Mouse (Mus musculus) neural tube, embryonic 15.5 days (tissue): ENCODE results near the gene Slc16a9. TPM values are rescaled to one million over a fixed set of nuclear protein-coding genes. Genes with fewer than 3 reads are reported as not detected.

Experiments
- ATAC-seq: fragments of 200-750 bp; cut with Nextera tagmentation; 2 replicates; pipeline ENCODE4 v1.8.0; 2017; ENCODE audit warnings: mild to moderate bottlenecking, moderate TSS enrichment, moderate library complexity; ENCODE audit not compliant: low FRiP score
- H3K27ac ChIP-seq: fragments of 300-500 bp; sonication (generic); replicated peaks from 2 replicates; pipeline ENCODE4 v1.5.1; 2015; ENCODE audit warnings: mild to moderate bottlenecking, inconsistent platforms
- H3K27me3 ChIP-seq: fragments of 300-500 bp; sonication (generic); replicated peaks from 2 replicates; pipeline ENCODE4 v1.6.1; 2015; ENCODE audit warnings: inconsistent platforms
- H3K36me3 ChIP-seq: fragments of 300-500 bp; sonication (generic); 2 replicates; pipeline ENCODE4 v1.6.1; 2015; ENCODE audit warnings: inconsistent platforms
- H3K4me1 ChIP-seq: fragments of 300-500 bp; sonication (generic); 2 replicates; pipeline ENCODE4 v1.6.1; 2015; ENCODE audit warnings: inconsistent platforms
- H3K4me2 ChIP-seq: fragments of 300-500 bp; sonication (generic); 2 replicates; pipeline ENCODE4 v1.6.1; 2015; ENCODE audit warnings: inconsistent platforms, mild to moderate bottlenecking, moderate library complexity
- H3K4me3 ChIP-seq: fragments of 300-500 bp; sonication (generic); replicated peaks from 2 replicates; pipeline ENCODE4 v1.5.1; 2015; ENCODE audit warnings: mild to moderate bottlenecking, inconsistent platforms
- H3K9ac ChIP-seq: fragments of 300-500 bp; sonication (generic); replicated peaks from 2 replicates; pipeline ENCODE4 v1.6.1; 2015; ENCODE audit warnings: mild to moderate bottlenecking, inconsistent platforms
- H3K9me3 ChIP-seq: fragments of 300-500 bp; sonication (generic); replicated peaks from 2 replicates; pipeline ENCODE4 v1.6.1; 2016; ENCODE audit warnings: inconsistent platforms
- WGBS: fragments of 180-500 bp; shearing (Covaris S2); methylation state at CpG from one replicate; pipeline ENCODE4 v1.1.7; 2015; ENCODE audit warnings: mixed read lengths; 5-methylcytosine and 5-hydroxymethylcytosine counted together
- polyA plus RNA-seq: library from polyadenylated mRNA; unstranded; fragments of >200 nt; fragmentation: Nextera tagmentation; extraction: Ambion mirVana; gene quantifications from 2 replicates; pipeline ENCODE4 v1.2.1, GENCODE M21; 2015

Slc16a9 gene
- polyA plus RNA-seq, result 1.0 and 1.8 TPM in 2 replicates

DNA sequence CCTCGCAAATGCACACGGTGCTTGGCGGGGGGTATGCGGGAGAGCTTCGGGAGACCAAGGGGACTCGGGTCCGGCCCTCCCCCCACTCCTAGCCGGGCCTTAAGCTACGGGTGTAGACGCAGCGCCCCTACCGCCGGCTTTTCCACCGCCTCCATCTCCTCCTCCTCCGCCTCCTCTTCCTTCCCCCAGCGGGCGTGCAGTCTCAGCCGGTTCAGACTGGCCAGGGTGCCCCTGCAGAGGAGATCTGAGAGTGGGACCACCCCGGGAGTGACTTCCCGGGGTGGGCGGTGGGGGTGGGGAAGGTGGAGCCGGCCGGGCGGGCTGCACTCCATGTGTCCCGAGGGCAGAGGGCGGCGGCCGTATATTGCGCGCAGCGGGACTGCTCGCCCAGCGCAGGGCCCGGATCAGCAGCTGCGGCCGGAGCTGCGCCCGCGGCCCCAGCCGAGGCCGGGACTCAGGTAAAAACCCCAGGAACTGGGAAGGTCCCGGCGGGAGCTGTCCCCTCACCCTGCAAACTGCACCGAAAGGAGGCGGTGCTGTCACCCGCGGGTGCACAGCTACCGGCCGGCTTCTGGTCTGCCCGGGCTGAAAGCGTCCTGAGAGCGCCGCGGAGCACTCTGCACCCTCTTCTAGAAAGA, at the start of gene Slc16a9:
Gene Slc16a9 (plus strand): TSS at position 180 of the 638 bp plus-strand sequence.
- H3K4me2 ChIP-seq, result peak within 1 kb of the TSS; percentile 89
- H3K4me1 ChIP-seq, result peaks cover 18% of the 10 kb centered on the region
- no peaks in the 10 kb centered on the region for H3K9me3 ChIP-seq
- no peak within 1 kb of the TSS for H3K27ac ChIP-seq
- H3K4me3 ChIP-seq, result peak within 1 kb of the TSS; percentile 59
- ATAC-seq, result peak; percentile 93
- H3K27me3 ChIP-seq, result peaks cover 26% of the 10 kb centered on the region
- H3K36me3 ChIP-seq, result no peaks in the 10 kb centered on the region
- peak within 1 kb of the TSS; percentile 66 for H3K9ac ChIP-seq
- under 1% methylated on average over 50 of the region's 54 CpGs for WGBS

DNA sequence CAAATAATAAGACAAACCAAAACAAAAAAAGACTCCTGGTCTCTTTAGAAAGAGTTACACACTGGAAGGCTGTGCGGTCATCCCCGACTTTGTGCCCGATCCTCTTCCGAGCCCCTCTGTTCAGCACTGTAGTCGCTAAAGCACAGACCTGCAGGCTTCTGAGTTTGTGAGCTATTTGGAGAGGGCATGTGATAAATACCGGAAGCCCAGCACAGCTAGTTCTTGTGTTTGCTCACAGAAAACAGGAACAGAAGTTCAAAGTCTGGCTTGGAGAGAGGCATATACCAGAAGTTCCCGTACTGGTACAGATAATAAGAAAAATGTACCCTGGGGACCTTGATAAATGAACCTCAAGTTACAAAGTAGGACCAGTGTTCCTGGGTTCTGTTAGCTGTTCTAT, 49.6 kb upstream of the Slc16a9 start:
- H3K27ac ChIP-seq, result no peak overlapping the region
- no peak for ATAC-seq
- H3K9ac ChIP-seq, result no peak overlapping the region
- WGBS, result 87% methylated on average over 7 of the region's 7 CpGs
- no peak overlapping the region for H3K4me3 ChIP-seq
- no peak overlapping the region for H3K4me2 ChIP-seq
- H3K9me3 ChIP-seq, result no peaks in the 10 kb centered on the region
- no peaks in the 10 kb centered on the region for H3K27me3 ChIP-seq
- H3K4me1 ChIP-seq, result no peaks in the 10 kb centered on the region
- H3K36me3 ChIP-seq, result peaks cover 23% of the 10 kb centered on the region

DNA sequence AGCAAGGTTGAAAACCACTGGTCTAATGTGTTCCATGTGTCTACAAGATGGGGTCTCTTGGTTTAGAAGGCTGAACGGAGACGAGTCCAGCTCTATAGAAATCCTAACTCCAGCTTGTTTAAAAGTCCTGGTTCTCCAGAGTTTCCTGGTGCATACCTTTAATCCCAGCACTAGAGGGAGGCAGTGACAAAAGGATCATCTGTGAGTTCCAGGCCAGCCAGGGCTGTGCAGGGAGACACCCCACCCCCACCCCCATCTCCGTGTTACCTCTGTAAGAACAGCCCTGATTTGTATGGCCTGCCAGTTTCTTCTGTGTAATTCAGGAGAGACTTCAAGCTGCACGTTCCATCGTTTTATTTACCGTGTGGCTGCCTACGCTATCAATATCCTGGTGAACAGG, 49.1 kb upstream of the Slc16a9 start:
- Histone ChIP-seq H3K9me3 (no peaks in the 10 kb centered on the region), H3K9ac (no peak overlapping the region), H3K4me3 (no peak overlapping the region), H3K4me1 (no peaks in the 10 kb centered on the region), H3K4me2 (no peak overlapping the region), H3K27ac (no peak overlapping the region), H3K27me3 (no peaks in the 10 kb centered on the region), H3K36me3 (peaks cover 22% of the 10 kb centered on the region)
- peak; percentile 68; the same call in 1 of the 2 replicates for ATAC-seq
- WGBS, result 56% methylated on average over 7 of the region's 7 CpGs

DNA sequence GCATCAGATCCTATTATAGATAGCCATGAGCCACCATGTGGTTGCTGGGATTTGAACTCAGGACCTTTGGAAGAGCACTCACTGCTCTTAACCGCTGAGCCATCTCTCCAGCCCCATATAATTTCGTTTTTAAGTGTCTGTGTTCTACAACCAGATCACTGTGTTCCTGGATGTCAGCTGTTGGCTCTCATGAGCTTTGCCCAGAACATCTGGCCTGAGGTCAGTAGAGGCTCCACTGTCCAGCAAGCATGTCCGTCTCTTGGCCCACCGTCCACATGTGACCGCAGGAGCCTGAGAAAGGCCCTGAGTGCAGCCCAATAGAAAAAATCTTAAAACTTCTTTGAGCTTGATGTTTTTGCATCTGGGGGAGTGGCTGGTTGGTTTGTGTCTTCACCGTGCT, 48.2 kb upstream of the Slc16a9 start:
- no peaks in the 10 kb centered on the region for H3K4me1 ChIP-seq
- no peaks in the 10 kb centered on the region for H3K27me3 ChIP-seq
- H3K9me3 ChIP-seq, result no peaks in the 10 kb centered on the region
- no peak for ATAC-seq
- no peak overlapping the region for H3K4me2 ChIP-seq
- WGBS, result 91% methylated on average over 6 of the region's 6 CpGs
- H3K9ac ChIP-seq, result no peak overlapping the region
- H3K4me3 ChIP-seq, result no peak overlapping the region
- peaks cover 13% of the 10 kb centered on the region for H3K36me3 ChIP-seq
- H3K27ac ChIP-seq, result no peak overlapping the region

DNA sequence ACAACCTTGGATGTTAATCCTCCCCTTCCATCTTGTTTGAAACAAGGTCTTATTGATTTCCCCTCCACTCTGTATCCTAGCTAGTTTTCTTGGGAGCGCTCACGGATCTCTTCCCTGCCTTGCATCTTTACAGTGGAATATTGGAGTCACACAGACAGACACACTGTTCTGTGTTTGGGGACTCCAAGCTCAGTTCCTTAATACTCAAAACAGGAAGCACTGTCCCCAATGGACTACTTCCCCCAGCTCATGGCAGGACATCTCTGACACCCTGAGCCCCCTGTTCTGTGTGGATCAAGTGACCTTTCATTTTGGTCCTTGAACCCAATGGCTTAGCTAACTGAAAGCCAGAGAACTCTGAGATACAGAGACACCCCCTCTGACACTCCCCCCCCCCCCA, 47.3 kb upstream of the Slc16a9 start:
- H3K27ac ChIP-seq, result no peak overlapping the region
- H3K4me3 ChIP-seq, result no peak overlapping the region
- no peaks in the 10 kb centered on the region for H3K27me3 ChIP-seq
- no peaks in the 10 kb centered on the region for H3K4me1 ChIP-seq
- ATAC-seq, result no peak
- no peak overlapping the region for H3K9ac ChIP-seq
- no peak overlapping the region for H3K4me2 ChIP-seq
- no peaks in the 10 kb centered on the region for H3K9me3 ChIP-seq
- H3K36me3 ChIP-seq, result peaks cover 10% of the 10 kb centered on the region
- WGBS, result 79% methylated on average over 2 of the region's 2 CpGs

DNA sequence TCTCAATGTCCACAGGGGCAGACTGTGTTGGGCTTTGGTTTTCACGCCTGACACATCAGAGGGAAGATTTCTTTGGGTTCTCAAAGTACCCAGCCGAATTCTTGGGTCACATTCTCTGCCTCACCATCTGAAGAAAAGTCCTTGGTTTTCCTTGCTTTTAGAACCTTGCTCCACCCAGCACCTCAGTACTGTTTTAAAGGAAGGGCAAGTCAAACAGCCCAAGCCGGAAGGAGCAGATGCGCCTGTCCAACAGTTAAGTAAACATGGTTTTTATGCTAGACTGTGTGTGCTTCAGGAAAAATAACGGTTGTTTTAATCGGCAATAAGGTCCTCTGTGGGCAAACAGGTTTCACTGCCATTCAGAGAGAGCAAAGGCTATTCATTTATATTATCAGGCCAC, 46.9 kb upstream of the Slc16a9 start:
- Histone ChIP-seq H3K36me3 (peaks cover 7% of the 10 kb centered on the region; the same call in 1 of the 2 replicates), H3K27ac (no peak overlapping the region), H3K4me3 (no peak overlapping the region), H3K27me3 (no peaks in the 10 kb centered on the region), H3K9me3 (no peaks in the 10 kb centered on the region), H3K4me1 (no peaks in the 10 kb centered on the region), H3K9ac (no peak overlapping the region), H3K4me2 (no peak overlapping the region)
- WGBS, result 78% methylated on average over 6 of the region's 6 CpGs
- no peak for ATAC-seq

DNA sequence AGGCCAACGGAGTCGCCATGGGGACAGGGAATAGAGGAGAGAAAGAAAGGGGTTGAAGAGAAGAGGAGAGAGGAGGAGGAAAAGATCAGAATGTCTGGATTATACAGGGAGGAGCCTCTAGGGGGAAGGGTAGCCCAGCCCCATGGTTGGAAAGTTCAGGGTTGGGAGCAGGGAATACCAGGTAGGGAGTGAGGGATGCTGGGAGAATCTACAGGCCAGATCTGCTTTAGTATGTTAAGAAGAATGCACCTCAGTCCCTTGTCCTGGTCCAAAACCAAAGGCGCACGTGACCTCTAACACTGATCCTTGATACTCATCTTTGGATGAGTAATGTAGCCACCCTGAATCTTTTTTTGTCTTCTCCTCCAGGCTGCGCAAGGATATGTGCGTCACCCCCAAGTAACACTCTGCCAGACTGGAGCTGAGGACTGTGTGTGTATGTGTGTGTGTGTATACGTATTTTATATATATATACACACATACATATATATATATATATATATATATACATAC, 45.9 kb upstream of the Slc16a9 start:
- H3K27ac ChIP-seq, result no peak overlapping the region
- H3K9me3 ChIP-seq, result no peaks in the 10 kb centered on the region
- no peak overlapping the region for H3K4me3 ChIP-seq
- H3K4me2 ChIP-seq, result no peak overlapping the region
- 0 out of 2 replicates have a peak, but pooled peaks cover under 1% of the 10 kb centered on the region for H3K36me3 ChIP-seq
- H3K9ac ChIP-seq, result no peak overlapping the region
- H3K27me3 ChIP-seq, result no peaks in the 10 kb centered on the region
- no peak for ATAC-seq
- H3K4me1 ChIP-seq, result no peaks in the 10 kb centered on the region
- 94% methylated on average over 7 of the region's 7 CpGs for WGBS

DNA sequence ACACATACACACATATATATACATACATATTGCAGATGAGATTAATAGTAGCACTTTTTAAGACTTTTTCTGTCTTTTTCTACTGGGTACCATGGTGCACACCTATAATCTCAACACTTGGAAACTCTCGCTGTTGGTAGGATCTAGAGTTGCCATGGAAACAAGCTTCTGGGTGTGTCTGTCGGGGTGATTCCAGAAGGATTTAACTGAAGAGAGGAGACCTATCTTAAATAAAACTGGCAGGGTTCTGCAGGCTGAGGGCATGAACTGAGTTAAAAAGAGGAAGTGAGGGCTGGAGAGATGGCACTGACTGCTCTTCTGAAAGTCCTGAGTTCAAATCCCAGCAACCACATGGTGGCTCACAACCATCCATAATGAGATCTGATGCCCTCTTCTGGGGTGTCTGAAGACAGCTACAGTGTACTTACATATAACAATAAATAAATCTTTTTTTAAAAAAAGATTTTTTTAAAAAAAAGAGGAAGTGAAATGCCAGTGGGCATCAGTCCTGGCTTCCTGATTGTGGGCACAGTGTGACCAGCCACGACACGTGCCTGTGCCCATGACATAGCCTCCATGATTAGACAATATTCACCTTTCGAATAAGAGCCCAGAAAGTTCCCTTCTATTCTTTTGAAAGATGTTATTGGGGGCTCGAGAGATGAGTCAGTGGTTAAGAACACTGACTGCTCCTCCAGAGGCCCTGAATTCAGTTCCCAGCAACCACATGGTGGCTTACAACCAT, 45.3 kb upstream of the Slc16a9 start:
- H3K4me3 ChIP-seq, result no peak overlapping the region
- no peaks in the 10 kb centered on the region for H3K9me3 ChIP-seq
- no peak overlapping the region for H3K4me2 ChIP-seq
- no peak overlapping the region for H3K27ac ChIP-seq
- no peak for ATAC-seq
- 86% methylated on average over 6 of the region's 6 CpGs for WGBS
- H3K4me1 ChIP-seq, result 0 out of 2 replicates have a peak, but pooled peaks cover 4% of the 10 kb centered on the region
- no peaks in the 10 kb centered on the region for H3K27me3 ChIP-seq
- no peak overlapping the region for H3K9ac ChIP-seq
- H3K36me3 ChIP-seq, result no peaks in the 10 kb centered on the region

DNA sequence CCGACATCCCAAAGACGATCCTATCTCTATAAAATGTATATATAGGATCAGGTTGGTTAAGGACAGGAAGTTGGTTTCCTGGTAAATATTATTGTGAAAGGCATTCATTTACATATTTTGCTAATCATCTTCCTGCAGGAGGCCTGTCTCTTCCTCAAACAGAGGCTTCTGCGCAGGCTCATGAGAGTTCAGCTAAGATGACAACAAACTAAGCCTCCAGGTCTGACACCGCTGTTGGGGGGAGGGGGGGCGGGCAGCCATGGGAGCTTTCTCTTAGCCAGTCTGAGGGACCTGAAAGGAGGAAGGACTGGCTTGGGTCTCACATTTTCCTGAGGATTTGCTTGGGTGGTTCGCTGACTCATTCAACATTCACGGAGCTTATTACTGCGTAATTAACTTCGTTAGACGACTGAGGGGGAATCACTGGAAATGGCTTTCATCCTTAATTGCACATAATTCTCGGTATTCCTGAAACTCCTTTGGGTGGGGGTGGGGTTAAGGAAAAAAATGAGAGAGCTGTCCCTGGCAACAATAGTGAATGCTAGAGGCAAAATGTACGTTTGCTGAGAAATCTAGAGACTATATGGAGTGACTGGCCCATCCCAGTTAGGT, 43.9 kb upstream of the Slc16a9 start:
- 46% methylated on average over 12 of the region's 12 CpGs for WGBS
- H3K27me3 ChIP-seq, result no peaks in the 10 kb centered on the region
- 0 out of 2 replicates have a peak overlapping the region, but pooled peaks have one; percentile 11 for H3K4me2 ChIP-seq
- no peak overlapping the region for H3K4me3 ChIP-seq
- no peaks in the 10 kb centered on the region for H3K36me3 ChIP-seq
- no peak overlapping the region for H3K27ac ChIP-seq
- H3K9ac ChIP-seq, result no peak overlapping the region
- no peak for ATAC-seq
- peaks cover 9% of the 10 kb centered on the region; the same call in 1 of the 2 replicates for H3K4me1 ChIP-seq
- H3K9me3 ChIP-seq, result no peaks in the 10 kb centered on the region

DNA sequence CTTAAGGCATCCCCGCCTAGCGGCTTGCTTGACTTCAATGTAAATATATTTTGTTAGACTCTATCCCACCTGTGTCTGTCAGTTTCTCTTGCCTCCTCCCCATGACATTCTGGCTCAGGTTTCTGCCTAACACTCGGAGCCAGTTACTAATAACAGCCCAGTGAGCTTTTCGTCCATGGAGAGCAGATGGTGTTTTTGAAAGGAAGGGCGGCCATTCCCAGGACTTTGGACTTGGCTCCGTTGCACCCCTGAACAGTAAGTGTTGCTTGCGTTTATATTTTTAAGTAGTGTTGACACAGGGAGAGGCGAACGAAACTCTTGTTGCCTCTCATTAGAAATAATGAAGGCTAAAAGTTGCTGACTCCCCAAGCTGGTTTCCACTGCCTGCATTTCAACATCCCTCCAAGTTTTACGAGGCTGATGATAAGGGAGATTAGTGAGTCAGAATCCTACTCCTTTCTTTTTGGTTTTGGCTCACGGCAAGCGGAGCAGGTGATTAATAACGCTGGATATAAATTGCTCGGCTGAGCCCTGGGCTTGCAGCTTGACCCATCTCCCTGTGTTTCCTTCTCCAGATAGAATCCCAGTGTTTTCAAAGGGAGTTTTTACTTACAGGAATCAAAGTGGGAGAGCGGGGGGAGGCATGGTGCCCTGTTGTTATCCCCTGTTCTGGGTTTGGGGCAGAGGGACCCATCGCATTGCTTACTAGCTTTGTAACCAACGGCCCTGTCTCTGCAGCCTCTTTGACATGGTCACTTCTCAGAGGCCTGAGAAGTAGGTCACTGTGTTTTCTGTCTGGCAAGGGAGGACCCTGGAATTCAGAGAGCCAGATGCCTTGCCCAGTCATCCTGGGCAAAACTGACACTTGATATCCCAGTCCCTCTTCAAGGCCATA, 40.1 kb upstream of the Slc16a9 start, which contains the start of gene Mrln:
Gene Mrln (plus strand): TSS at position 160 of the 895 bp plus-strand sequence.
- Histone ChIP-seq H3K4me3 (no peak within 1 kb of the TSS), H3K27ac (no peak within 1 kb of the TSS), H3K9ac (no peak within 1 kb of the TSS), H3K9me3 (no peaks in the 10 kb centered on the region), H3K4me1 (peaks cover 9% of the 10 kb centered on the region; the same call in 1 of the 2 replicates), H3K27me3 (no peaks in the 10 kb centered on the region), H3K4me2 (no peak within 1 kb of the TSS; the same call in 1 of the 2 replicates), H3K36me3 (no peaks in the 10 kb centered on the region)
- ATAC-seq, result no peak
- 52% methylated on average over 17 of the region's 17 CpGs for WGBS

DNA sequence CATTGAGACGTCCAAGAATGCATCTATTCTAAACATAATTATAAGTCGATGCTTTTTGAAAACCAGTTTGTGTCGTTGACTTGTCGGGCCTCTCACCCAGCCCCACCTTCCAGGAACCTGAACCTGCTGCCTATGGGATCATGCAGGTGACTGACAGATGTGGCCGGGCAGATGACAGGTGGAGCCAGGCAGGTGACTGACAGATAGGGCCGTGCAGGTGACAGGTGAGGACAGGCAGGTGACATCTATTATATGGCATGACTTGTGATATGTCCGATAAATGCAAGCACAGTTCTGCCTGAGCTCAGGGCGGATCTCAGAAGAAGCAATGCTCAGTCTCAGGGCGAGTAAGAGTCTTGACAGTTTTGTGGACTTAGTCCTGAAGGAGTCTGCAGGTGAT, 33.6 kb upstream of the Slc16a9 start:
- H3K4me2 ChIP-seq, result no peak overlapping the region
- no peak overlapping the region for H3K27ac ChIP-seq
- no peaks in the 10 kb centered on the region for H3K27me3 ChIP-seq
- no peak overlapping the region for H3K4me3 ChIP-seq
- 85% methylated on average over 9 of the region's 9 CpGs for WGBS
- no peak for ATAC-seq
- no peaks in the 10 kb centered on the region for H3K9me3 ChIP-seq
- H3K36me3 ChIP-seq, result no peaks in the 10 kb centered on the region
- H3K4me1 ChIP-seq, result no peaks in the 10 kb centered on the region
- no peak overlapping the region for H3K9ac ChIP-seq
